Mouse (Mus musculus): ENCODE measurements around the gene Hnf4a. TPM values are rescaled to one million over a fixed set of nuclear protein-coding genes. Genes with fewer than 3 reads are reported as not detected.
A peak's percentile ranks its signal among the peaks of the same experiment; 100 is the strongest.

The Hnf4a gene
- total and polyA plus RNA-seq, 2 experiments from 2014 or later: 0.05 TPM; not detected in 1

DNA sequence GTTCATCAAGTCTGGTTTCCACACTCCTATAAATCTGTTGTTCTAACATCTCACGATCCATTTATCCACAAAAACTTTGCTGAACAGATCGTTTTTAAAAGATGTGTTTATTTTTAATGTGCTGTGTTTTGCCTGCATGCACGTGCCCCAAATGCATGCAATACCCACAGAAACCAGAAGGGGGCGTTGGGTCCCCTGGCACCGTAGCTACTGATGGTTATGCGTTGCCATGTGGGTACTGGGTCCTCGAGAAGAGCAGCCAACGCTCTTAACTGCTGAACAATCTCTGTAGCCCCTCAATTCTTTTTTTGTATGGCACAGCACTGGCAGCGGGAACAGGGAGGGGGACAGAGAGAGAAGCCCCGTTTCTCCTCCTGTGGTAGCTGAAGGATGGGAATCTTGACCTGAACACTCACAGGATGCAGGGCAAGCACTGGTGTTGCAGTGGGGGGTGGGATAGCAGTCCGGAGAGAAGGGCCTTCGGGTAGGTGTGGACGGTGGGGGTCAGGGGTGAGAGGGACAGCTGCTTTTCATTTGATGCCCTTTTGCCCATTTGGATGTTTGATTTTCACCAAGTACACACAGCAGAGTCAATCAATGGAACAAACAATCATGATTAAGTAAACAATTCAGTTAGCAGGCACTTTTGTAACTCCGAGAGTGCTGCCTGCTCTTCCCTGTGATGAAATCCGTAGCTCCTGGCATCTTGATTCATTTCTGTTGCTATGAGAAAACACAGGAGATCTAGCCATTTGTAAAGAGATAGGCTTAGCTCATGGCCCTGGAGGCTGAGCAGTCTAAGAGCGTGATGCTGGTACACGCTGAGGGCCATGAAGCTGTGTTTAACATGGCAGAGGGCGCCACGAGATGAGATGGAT is 80.0 kb downstream of the Hnf4a start:
- DNase-seq (ENCODE audit: low spot score) (peak; percentile 70), ATAC-seq (no peak)
- Histone ChIP-seq H3K4me2 (ENCODE audit: low read depth, low read length) (no peak overlapping the region), H3K9ac (replicated peaks; ENCODE audit: low read length) (no peak overlapping the region), H3K27me3 (ENCODE audit: insufficient read depth, low read length) (no peaks in the 10 kb centered on the region), H3K9me3 (ENCODE audit: low read length) (no peaks in the 10 kb centered on the region), H3K27ac (no peak overlapping the region), H3K4me3 (ENCODE audit: low read length) (no peak overlapping the region), H3K36me3 (ENCODE audit: insufficient read depth, low read length) (no peaks in the 10 kb centered on the region), H3K4me1 (ENCODE audit: insufficient read depth, low read length) (no peaks in the 10 kb centered on the region)
- 48% methylated on average over 19 of the region's 19 CpGs for WGBS
- TF ChIP-seq CTCF (IDR thresholded peaks at IDR 0.05; ENCODE audit: low read depth): peak; percentile 85

DNA sequence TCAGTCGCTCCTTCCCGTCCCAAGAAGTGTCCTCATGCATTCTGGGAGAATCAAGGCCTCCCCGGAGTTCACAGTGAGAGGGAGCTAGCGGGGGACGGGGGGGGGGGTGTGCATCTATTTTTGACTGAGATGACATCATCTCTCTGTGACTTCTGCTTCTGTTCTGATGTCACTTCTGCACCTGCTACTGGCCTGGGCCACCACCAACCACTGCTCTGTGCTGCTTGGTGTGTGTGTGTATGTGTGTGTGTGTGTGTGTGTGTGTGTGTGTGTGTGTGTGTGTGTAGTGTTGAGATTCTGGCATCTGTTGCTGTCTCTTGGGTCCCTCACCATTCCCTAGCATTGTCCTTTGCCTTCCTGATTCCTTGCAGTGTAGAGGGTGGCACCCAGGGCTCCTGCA is 80.9 kb downstream of the Hnf4a start:
- WGBS: 78% methylated on average over 5 of the region's 5 CpGs
- ATAC-seq: peak; percentile 18; the same call in 1 of the 2 replicates

DNA sequence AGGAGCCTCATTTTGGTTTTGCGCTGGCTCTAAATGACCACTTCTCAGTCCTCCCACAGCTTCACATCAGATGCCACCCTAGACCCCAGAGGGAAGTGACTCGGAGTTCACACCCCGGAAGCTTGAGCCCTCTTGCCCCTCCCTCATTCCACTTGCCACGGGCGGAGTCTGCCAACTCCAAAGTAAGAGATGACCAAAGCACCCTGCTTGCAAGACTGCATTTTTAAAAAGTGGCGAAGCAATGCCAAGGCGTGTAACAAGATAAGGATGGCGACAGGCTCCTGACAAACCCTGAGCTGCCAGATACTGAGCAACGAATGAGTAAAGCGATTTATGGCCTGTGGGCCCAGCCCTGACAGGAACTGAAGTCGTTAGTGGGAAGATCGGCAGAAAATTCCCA is 83.6 kb downstream of the Hnf4a start:
- TF ChIP-seq CTCF (IDR thresholded peaks at IDR 0.05; ENCODE audit: low read depth): no peak
- no peak for ATAC-seq

More for the DNA sequence above, 80.9 kb downstream of the Hnf4a start:
- no peak overlapping the region for H3K4me3 ChIP-seq (ENCODE audit: low read length)
- H3K9me3 ChIP-seq (ENCODE audit: low read length): no peaks in the 10 kb centered on the region
- no peak for DNase-seq (ENCODE audit: low spot score)
- H3K4me2 ChIP-seq (ENCODE audit: low read depth, low read length): no peak overlapping the region
- no peaks in the 10 kb centered on the region for H3K27me3 ChIP-seq (ENCODE audit: insufficient read depth, low read length)
- TF ChIP-seq CTCF (IDR thresholded peaks at IDR 0.05; ENCODE audit: low read depth): no peak
- no peak overlapping the region for H3K9ac ChIP-seq (replicated peaks; ENCODE audit: low read length)
- H3K27ac ChIP-seq: no peak overlapping the region
- no peaks in the 10 kb centered on the region for H3K4me1 ChIP-seq (ENCODE audit: insufficient read depth, low read length)
- no peaks in the 10 kb centered on the region for H3K36me3 ChIP-seq (ENCODE audit: insufficient read depth, low read length)

DNA sequence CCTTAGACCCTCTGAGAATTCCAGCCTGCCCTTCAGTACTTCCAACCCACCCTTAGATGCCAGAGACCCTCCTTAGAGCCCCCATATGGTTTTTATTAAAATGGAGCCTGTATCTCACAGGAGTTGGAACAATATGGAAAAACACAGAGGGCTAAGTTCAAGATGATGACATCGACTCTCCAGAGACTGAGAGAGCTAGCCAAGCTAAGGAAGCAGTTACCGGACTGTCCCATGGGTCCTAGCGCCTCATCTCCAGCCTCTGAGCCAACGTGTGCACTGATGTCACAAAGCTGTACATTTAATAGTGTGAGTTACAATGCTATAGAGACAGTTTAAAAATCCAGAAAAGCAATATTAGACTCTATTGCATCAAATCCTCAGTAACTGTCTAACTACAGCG is 84.4 kb downstream of the Hnf4a start:
- DNase-seq (ENCODE audit: low spot score) (no peak), ATAC-seq (no peak)
- no peak for TF ChIP-seq CTCF (IDR thresholded peaks at IDR 0.05; ENCODE audit: low read depth)
- no peak overlapping the region for H3K4me3 ChIP-seq (ENCODE audit: low read length)
- H3K36me3 ChIP-seq (ENCODE audit: insufficient read depth, low read length): no peaks in the 10 kb centered on the region
- H3K4me1 ChIP-seq (ENCODE audit: insufficient read depth, low read length): no peaks in the 10 kb centered on the region
- WGBS: 75% methylated on average over 5 of the region's 5 CpGs
- no peak overlapping the region for H3K9ac ChIP-seq (replicated peaks; ENCODE audit: low read length)
- no peak overlapping the region for H3K4me2 ChIP-seq (ENCODE audit: low read depth, low read length)
- no peak overlapping the region for H3K27ac ChIP-seq
- H3K27me3 ChIP-seq (ENCODE audit: insufficient read depth, low read length): no peaks in the 10 kb centered on the region
- H3K9me3 ChIP-seq (ENCODE audit: low read length): no peaks in the 10 kb centered on the region

More for the DNA sequence above, 83.6 kb downstream of the Hnf4a start:
- no peak overlapping the region for H3K9ac ChIP-seq (replicated peaks; ENCODE audit: low read length)
- H3K4me1 ChIP-seq (ENCODE audit: insufficient read depth, low read length): no peaks in the 10 kb centered on the region
- no peak overlapping the region for H3K4me2 ChIP-seq (ENCODE audit: low read depth, low read length)
- no peaks in the 10 kb centered on the region for H3K36me3 ChIP-seq (ENCODE audit: insufficient read depth, low read length)
- no peaks in the 10 kb centered on the region for H3K9me3 ChIP-seq (ENCODE audit: low read length)
- H3K4me3 ChIP-seq (ENCODE audit: low read length): no peak overlapping the region
- no peaks in the 10 kb centered on the region for H3K27me3 ChIP-seq (ENCODE audit: insufficient read depth, low read length)
- WGBS: 73% methylated on average over 12 of the region's 12 CpGs
- H3K27ac ChIP-seq: no peak overlapping the region
- DNase-seq (ENCODE audit: low spot score): no peak

DNA sequence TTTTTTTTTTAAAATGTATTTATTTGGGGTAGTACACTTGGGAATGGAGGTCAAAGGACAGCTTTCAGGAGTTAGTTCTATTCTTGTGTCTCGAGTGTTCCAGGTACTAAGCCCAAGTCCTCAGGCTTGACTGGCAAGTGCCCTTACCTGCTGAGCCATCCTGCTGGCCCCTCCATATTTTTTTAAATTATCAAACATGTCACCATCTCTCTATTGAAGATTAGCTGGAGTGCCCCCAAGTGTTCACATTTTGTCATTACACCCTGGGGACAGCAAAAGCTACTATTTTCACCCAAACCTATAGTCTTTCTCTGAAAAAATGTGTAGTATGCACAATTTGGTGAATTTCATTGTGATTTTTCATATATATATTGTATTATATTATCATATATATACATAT is 85.5 kb downstream of the Hnf4a start:
- DNase-seq (ENCODE audit: low spot score) (peak; percentile 60), ATAC-seq (no peak)
- no peaks in the 10 kb centered on the region for H3K4me1 ChIP-seq (ENCODE audit: insufficient read depth, low read length)
- 79% methylated on average over 1 of the region's 1 CpGs for WGBS
- H3K9me3 ChIP-seq (ENCODE audit: low read length): no peaks in the 10 kb centered on the region
- no peak overlapping the region for H3K9ac ChIP-seq (replicated peaks; ENCODE audit: low read length)
- TF ChIP-seq CTCF (IDR thresholded peaks at IDR 0.05; ENCODE audit: low read depth): peak; percentile 63
- H3K4me3 ChIP-seq (ENCODE audit: low read length): no peak overlapping the region
- no peak overlapping the region for H3K4me2 ChIP-seq (ENCODE audit: low read depth, low read length)
- no peak overlapping the region for H3K27ac ChIP-seq
- H3K36me3 ChIP-seq (ENCODE audit: insufficient read depth, low read length): no peaks in the 10 kb centered on the region
- no peaks in the 10 kb centered on the region for H3K27me3 ChIP-seq (ENCODE audit: insufficient read depth, low read length)

DNA sequence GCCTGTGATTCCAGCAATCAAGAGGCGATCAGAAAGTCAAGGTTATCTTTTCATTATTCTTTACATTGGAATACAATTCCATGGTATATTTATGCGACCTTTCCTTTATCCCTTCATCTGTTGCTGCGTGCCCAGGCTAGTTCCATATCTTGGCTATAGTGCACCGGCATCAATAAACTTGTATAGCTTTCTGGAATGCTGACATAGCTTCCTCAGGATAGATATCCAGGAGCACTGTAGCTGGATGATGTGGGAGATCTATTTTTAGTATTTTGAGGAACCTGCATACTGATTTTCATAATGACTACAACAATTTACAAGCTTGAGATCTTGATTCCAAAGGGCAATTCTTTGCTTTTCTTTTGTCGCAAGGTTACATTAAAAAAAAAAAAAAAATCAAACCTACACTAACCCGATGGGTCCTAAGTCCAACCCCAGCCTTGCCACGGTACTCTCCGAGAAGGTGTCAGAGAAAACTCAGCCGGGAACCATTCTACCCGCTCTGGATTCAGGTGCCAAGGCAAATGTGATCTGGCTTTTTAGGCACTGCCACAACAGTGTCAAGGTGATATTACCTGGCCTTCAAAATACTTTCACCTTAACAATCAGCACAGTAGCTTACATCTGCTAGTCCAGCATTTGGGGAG is 87.2 kb downstream of the Hnf4a start:
- WGBS: 88% methylated on average over 10 of the region's 10 CpGs
- Histone ChIP-seq H3K27ac (no peak overlapping the region), H3K4me1 (ENCODE audit: insufficient read depth, low read length) (no peaks in the 10 kb centered on the region), H3K4me3 (ENCODE audit: low read length) (no peak overlapping the region), H3K36me3 (ENCODE audit: insufficient read depth, low read length) (no peaks in the 10 kb centered on the region), H3K9me3 (ENCODE audit: low read length) (no peaks in the 10 kb centered on the region), H3K9ac (replicated peaks; ENCODE audit: low read length) (no peak overlapping the region), H3K4me2 (ENCODE audit: low read depth, low read length) (no peak overlapping the region), H3K27me3 (ENCODE audit: insufficient read depth, low read length) (no peaks in the 10 kb centered on the region)
- TF ChIP-seq CTCF (IDR thresholded peaks at IDR 0.05; ENCODE audit: low read depth): no peak
- ATAC-seq (no peak), DNase-seq (ENCODE audit: low spot score) (no peak)
